Mouse (Mus musculus): ENCODE results near the gene Nrxn3.

The Nrxn3 gene

DNA sequence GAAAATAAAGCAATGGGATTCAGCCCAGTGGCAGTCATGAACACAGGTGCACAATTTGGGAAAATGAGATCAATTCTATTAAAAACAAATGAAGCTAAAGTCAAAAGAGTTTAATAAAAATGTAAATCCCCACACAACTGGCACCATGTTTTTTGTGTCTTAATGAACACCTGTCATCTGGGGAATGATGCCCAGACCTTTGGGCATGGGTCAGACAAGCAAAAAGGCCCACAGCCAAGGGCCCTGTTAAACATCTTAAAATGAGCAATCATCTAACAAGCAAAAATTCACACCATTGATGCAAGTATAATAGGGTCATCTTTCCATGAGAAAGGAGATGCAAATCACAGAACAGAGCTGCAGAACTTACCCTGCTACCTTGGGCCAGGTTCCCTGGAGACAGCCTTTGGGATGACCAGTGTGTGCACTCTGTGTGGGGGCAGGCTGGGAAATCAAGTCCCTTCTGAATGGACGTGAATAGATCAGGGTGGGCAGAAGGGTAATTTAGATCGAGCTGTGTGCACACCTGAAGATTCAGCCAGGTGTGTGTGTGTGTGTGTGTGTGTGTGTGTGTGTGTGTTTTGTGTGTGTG, 1223.3 kb downstream of the Nrxn3 start:
- DNase-seq (ENCODE audit: low spot score in 2 of 2), result no peak

DNA sequence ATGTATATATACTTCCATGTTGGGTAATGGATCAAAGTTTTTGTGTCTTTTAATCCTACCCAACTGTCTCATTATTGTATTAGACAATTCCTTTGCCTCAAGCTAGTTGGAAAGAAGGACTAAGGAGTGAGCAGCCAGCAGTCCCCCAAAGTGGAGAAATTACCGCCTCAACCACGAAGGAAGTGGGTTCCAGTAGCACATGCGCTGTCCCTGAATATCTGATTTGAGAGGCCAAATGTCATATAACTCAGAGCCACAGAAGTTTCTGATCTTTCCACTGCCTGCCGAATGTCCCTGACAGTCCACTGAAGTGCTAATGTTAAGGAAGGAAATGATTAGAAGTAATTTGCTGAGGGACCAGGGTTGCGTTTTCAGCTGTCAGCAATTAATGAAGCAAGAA, 1223.8 kb downstream of the Nrxn3 start:
- no peak for DNase-seq (ENCODE audit: low spot score in 2 of 2)

DNA sequence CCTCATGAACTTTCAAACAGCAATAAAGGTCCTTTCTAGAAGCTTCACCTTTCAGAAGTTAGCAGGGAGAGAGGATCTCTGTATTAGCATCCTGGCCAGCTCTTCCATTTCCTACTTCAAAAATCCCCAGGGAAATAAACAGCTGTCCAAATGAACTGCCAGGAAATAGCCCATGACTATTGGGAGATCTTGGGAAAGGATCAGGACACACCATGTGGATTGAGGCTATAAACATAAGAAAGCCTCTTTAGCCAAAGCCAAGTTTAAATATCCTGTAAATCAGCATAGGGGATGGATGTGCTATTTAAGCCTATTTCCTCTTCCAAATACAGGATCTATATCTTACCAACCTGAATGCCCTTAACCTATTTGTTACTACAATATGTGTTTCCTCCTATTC, 1230.6 kb downstream of the Nrxn3 start:
- DNase-seq (ENCODE audit: low spot score in 2 of 2), result peak in 1 of 2 experiments; percentile 6

DNA sequence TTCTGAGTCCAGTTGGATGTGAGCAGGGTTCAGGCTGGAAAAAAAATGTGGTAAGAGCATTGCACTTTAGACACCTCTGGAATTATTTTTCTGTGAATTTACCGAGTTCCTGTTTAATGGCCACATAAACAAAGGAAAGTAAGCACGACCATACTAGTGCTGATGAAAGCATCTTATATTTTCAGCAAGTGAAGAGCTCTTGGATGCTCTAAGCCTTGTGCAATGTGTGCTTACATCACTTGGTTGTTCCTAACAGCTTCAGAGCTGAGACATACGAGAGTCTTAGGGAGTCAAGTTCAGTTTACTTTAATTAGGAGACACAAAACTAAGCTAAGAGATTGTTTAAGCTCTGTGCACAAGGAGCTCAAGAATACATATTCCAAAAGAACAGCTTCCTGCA, 1231.0 kb downstream of the Nrxn3 start:
- DNase-seq (ENCODE audit: low spot score in 2 of 2), result no peak

DNA sequence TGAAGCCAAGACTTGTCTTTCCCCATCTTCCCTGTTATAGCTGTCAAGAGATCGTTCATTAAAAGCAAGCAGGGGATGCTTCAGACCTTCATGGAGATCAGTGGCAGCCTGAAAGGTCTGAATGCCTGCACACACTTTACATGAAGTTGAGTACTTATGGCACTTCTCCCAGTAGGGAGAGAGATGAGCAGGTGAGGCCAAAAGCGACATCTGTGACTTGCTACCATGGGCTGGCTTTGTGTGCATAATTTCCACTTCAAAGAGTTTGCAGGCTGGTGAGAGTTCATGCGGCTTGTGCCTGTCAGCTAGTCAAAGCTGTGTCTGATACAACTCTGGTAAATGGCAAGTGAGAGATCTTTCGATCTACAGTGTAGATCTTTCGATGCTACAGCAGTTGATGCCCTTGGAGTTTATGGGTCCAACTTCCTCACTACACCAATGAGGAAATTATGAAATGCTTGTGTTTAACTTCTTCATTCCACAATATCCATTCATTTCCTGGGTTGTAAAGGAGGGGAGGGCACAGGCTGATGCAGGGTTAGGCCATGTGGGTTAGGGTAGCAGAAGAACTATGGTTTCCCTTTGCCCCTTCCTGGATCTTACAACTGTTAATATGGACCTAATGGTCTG, 1231.9 kb downstream of the Nrxn3 start:
- no peak for DNase-seq (ENCODE audit: low spot score in 2 of 2)

DNA sequence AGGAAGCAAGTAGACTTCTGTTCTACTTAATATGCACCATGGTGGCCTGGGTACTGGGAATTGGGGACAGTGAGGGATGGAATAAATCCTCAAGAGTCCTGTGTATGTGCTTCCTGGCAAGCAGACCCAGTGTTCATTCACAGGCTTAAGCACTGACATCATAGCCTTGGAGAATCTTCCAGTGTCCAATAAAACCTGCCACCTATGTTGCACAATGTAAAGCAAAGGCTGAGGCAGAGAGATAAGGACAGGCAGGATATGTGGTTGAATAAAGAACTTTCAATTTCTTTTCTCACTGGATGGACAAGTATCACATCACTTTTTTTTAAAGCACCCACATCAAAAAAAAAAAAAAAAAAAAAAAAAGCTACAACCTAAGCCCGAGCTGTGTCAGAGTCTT, 1240.4 kb downstream of the Nrxn3 start:
- no peak for DNase-seq (ENCODE audit: low spot score in 2 of 2)

DNA sequence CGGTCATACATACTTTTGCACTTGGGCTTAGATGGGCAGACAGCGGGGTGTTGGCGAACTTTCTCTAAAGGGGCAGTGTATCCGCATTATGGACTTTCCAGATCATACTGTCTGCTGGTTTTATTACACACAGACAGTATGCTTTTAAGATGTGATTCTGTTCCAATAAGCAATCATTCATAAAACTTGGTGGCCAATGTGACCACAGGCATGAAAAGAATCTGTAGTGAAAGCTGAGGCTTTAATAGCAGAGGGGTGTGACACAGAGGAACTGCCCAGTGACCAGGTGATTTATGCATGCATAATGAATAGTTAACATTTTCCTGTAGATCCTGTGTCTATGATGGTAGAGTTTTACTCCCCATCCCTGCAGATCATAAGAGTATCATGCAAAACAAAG, 1254.0 kb downstream of the Nrxn3 start:
- no peak for DNase-seq (ENCODE audit: low spot score in 2 of 2)

DNA sequence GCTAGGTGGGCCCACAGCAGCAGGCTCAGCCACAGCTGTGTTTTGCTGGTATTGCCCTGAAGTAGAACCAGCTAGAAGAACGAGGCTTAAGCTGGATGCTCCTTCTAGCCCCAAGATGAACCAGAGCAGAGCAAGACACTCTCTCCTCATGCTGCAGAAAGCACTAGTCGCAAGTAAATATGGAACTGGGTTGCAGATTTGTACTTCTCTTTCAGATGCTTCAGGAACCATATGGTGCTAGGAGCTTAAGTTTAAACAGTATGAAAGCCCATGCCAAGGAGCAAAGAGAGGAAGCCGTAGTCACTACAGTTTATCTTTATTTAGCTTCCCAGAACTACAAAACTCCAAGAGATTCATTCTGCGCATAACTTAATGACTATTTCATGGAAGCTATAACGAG, 1254.8 kb downstream of the Nrxn3 start:
- DNase-seq (ENCODE audit: low spot score in 2 of 2), result no peak

DNA sequence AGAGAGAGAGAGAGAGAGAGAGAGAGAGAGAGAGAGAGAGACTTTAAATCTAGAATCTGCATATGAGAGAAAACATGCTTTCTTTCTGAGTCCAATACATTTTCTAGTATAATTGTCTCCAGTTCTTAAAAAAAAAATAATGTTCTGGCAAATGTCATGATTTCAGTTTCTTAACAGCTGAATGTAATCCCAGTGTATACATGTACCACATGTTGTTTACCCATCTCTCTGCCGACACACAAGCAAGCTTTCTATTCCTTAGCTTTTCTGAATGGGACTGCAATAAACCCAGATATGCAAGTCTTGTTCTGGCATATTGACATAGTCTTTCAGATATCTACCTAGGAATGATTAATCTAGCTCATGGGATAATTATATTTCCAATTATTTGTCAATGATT, 1256.5 kb downstream of the Nrxn3 start:
- DNase-seq (ENCODE audit: low spot score in 2 of 2), result no peak

DNA sequence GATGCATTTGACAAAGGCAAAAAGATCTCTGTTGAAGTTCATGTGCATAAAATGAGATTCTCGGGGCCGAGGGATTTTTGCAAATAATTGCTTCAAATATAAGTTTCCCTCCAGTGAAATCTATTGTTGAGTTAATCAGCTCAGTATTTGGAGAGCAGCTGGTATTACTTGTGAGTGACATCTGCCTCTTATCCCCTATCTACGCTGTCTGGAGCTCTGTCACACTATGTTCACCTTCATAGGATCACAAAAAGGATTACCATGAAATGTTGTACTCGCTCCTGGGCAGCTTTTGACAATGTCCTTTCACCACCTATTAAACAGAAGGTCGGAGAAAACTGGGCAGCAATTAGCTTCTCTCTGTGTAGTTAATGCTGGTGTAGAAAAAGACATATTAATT, 1259.8 kb downstream of the Nrxn3 start:
- no peak for DNase-seq (ENCODE audit: low spot score in 2 of 2)

DNA sequence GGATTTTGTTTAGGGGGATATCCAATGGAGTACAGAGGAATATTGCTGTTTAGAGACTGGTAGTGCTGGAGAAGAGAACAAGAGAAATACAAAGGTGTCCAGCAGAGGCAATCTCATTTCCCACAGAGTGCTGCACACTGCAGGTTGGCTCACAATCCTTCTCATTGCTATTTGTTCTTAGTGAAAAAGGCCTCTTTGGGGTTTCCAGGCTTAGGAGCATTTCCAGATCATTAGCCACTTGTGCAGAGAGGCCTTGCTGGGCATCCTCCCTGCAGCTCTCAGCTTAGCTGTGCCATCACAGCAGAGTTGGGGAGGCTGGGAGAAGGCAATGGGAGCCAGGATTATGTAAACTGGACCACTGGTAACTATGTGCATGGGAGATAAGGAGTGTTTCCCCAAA, 1260.7 kb downstream of the Nrxn3 start:
- DNase-seq (ENCODE audit: low spot score in 2 of 2), result no peak

DNA sequence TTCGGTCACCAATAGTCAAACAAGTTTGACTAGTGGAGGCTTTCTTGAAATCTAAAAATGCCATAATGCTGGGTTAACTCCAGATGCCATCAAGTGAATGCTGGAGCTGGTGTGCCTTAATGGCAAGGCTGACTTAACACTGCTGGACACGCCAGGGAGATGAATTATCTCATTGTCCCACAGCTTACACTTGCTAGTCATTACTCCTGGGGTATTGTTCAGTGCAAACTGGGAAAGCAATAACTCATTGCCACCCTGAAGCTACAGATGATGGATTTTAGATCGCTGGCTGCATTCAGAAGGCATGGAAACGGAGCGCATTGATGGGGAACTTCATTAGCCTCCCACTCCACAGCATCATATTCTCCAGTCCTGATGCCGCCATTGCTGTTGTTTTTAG, 1263.5 kb downstream of the Nrxn3 start:
- DNase-seq (ENCODE audit: low spot score in 2 of 2), result no peak

DNA sequence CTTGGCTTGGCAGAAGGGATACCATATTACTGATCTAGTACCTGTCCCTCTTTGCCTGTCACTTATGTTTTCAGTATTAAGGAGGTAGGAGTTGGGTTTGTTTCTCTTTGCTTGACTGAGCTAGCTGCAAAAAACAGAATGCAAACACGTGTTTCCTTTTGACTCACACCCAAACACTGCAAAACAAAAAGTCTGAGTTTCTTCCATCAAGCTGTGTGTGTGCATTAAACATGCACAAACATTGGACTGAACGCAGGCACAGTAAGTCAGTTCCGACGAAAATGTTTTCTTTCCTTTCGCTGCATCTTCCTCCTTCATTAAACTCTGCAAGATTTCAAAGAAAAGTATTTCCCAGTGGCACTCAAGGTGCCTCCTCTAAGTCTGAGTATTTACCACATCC, 1270.6 kb downstream of the Nrxn3 start:
- no peak for DNase-seq (ENCODE audit: low spot score in 2 of 2)

DNA sequence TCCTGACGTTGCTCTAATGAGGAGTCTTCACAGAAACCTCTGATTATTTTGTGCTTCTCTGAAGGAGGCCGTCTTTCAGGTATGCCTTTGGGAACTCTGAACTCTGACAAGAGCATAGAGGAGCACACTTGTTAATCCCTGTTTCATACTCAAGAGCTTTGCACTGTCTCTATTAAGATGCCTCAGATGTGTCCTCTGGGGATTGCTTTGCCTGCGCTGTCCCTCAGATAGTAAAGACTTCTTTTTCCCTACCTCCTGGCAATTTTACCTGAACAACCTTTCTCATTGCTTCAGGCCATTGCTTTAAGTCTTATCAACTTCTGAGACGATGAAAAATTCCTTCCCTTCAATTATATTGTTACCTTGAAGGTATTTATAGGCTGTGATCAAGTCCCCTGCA, 1272.7 kb downstream of the Nrxn3 start:
- DNase-seq (ENCODE audit: low spot score in 2 of 2), result no peak

DNA sequence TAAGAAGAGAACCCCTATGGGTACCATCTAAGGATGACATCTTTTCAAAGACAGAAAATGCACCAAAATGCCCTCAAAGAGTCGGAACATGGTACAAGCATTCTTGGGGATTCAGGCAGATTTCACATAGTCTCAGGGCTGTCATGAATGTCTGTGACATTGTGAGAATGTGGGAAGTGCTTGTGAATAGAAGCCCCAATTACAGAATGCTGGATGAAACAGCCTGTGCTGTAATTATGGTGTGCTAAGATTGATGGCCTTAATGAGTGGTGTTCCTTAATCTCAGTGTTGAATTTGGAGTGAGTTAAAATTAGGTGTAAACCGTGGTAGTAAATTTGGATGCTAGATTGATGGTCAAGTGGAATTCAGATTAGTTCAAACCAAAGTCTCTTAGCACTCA, 1287.6 kb downstream of the Nrxn3 start:
- DNase-seq (ENCODE audit: low spot score in 2 of 2), result no peak

DNA sequence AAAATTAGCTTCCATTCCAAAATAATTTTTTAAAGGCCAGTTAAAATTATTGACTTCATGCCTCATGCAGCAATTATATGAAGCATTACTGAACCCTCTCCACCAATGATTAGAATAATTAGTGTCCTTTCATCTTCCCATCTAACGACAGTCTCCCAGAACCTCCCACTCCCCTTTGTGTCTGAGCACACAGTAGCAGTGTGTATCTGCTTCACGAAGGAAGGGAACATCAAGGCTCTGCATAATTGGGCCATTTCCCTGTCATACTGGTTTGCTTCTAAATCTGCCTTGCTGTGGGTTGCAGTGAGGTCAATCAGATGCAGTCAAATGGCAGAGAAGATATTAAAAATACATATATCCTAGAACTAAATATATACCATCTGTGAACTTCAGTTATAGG, 1291.3 kb downstream of the Nrxn3 start:
- no peak for DNase-seq (ENCODE audit: low spot score in 2 of 2)

DNA sequence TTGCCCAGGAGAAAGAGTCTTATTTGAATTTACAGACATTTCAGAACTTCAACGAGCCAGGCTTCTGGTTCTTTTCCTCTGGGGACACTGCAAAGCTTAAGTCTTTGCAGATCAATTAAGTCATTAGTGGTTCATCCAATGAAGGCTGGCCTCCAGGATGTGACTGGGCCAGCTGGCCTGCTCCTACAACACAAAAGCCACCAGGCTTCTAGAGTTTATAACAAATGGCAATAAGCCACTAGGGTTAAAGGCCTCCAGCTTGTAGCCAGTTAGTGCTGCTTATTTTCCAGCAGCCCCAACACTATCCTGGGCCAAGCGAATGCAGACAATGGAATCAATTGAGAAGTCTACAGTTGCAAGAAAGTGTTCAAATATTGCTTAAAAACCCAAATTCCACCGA, 1304.3 kb downstream of the Nrxn3 start:
- DNase-seq (ENCODE audit: low spot score in 2 of 2), result peak in 1 of 2 experiments; percentile 1

DNA sequence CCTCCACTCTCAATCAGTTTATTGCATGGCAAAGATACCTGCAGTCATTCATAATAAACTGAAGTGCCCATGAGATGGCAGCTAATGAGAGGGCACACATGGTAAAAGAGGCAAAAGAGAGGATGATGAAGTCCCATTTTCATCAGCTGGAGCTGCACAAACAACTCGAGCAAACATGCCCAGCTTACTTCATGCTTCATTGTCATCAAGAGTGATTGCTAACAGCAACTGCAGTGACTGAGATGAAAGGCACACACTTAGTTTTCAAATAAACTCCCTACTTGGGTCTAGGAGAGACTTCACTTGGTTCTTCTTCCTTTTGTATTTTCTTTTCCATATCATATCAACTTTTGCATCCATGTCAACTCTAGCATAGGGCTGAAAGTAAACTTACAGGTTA, 1318.4 kb downstream of the Nrxn3 start:
- no peak for DNase-seq (ENCODE audit: low spot score in 2 of 2)

DNA sequence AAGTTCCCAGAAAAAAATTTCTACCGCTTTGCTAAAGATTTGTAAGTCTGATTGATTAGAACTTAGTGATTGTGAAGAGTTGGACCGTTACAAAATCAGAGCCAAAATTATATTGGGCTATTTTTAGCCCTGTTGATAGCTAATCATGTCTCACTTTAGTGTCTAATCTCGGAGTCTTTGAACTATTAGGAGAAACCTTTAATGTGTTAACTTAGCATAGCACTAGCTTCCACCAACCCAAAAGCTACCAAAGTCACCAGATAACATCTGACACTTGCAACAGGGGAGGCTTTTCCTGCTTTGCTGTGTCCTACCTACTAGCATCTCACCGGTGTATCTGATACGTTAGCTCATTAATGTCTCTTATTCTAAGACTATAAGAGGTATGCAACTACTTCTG, 1333.6 kb downstream of the Nrxn3 start:
- DNase-seq (ENCODE audit: low spot score in 2 of 2), result no peak

DNA sequence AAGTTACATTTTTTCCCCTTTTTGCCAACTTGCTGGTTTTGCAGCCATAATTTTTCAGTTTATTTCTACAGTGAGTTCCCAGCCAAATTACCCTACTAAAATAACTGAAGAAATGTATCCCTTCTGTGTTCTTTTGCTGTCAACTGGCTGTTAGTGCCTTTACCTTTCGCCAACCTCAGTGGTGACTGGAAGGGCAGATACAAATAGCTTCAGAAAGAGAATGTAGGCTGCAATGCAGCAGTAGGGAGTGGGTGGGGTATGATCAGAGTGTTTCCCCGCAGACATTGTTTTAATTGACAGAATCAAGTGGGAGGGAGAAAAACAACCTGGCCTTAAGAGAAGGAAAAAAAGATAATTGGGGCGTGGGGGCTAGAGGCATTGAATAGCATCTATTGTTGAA, 1337.1 kb downstream of the Nrxn3 start:
- no peak for DNase-seq (ENCODE audit: low spot score in 2 of 2)

DNA sequence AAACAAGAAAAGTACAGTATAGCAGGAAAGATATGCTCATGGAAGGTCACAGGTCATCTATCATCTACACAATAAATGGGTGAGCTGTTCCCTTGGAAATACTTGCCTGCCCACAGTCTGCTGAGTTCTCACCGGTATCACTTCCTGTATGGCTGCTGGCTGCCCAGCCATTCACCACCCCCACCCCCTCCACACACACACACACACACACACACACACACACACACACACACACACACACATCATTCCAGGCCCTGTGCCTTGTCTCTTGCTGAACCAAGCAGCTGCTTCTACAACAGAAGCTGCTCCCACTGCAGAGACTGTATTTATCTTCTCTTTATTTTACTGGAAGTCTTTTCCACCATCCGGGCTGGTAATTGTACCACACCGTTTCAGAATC, 1338.6 kb downstream of the Nrxn3 start:
- DNase-seq (ENCODE audit: low spot score in 2 of 2), result no peak

DNA sequence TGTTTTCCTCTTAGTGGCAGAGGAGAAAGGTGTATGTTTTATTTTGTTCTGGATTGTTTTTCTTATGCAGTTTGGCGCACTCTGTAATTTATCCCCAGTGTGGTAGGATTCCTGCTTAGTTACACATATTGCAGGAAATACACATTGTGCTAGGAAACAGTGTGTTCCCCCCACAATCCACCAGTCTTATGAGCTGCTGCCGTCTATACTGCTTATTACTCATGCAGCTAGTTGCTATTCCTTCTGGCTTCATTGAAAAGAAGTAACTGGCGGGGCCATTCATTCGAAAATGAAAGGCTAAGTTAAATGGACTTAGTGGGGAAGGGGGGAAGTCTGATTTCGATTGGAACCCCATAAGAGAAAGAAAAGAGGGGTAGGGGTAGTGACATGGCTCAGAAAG, 1339.5 kb downstream of the Nrxn3 start:
- DNase-seq (ENCODE audit: low spot score in 2 of 2), result no peak

DNA sequence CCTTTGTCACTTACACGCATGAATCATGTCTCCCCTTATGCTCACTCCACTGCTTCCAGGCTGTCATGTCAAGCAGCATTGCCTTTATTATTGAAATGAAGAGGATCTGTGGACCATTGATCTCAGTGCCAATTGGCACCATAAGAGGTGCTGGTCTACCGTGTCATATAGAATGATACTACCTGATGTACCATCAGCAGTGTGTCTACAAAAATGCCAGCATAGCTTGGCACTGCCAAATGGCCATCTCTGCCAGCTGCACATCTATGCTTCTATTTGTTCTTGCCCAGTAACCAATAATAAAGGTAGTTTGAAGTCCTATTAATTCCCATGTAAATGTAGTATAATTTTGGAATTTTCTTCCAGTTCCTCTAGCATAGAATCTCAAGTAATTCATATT, 1340.8 kb downstream of the Nrxn3 start:
- no peak for DNase-seq (ENCODE audit: low spot score in 2 of 2)

DNA sequence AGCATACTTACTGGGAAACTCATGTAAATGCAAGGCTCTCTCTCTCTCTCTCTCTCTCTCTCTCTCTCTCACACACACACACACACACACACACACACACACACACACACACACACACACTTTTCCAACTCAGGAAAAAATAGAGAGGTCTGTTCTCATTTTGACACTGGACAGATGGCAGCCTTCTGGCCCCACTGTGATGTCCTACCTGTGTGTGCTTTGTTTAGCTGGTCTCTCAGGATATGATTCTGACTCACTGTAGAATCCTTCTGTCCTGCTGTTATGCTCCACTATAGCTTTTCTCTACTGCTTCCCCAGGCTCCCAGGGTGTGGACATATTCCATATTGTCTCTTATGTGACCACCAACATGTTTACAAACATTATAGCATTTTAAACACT, 1363.2 kb downstream of the Nrxn3 start:
- no peak for DNase-seq (ENCODE audit: low spot score in 2 of 2)

Measured in heart, adult 9 months (tissue).